Mouse (Mus musculus) NIH3T3 (cell line): Measurements from ENCODE around the gene Adipoq.
"Not testable (repeated sequence)": the region's sequence is repeated elsewhere in the genome, so short reads cannot be mapped to it uniquely, and the experiment has no call there.

ENCODE experiments used
- DNase-seq: peaks from one replicate; pipeline ENCODE4 v3.0.0-alpha.2; 2012; ENCODE audit warnings: low read depth

Adipoq gene

GRCm38 (mm10) chr16:23164443-23164842 is 18.1 kb downstream of the Adipoq start:
- DNase-seq: no peak

DNA sequence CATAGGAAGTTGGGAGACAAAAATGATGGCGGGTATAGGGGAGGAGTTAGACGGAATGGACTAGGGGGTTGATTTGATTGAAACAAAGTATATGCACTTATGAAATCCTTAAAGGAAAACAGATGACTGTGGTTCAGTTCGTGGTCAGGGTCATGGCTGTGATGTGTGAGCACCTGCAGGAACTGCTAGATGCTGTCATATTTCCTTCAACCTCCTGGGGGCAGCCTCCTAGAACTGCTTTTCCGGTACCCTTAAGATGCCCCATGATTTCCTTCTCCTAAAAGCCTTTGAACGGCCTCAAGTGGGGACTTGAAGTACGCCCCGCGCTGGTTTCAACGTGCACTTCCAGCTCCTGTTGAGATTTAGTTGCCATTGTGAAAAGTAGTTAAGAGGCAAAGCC is 19.1 kb downstream of the Adipoq start:
- peak; percentile 25 for DNase-seq

GRCm38 (mm10) chr16:23166646-23167045 is 20.3 kb downstream of the Adipoq start:
- DNase-seq: no peak

GRCm38 (mm10) chr16:23167079-23167478 is 20.7 kb downstream of the Adipoq start:
- peak; percentile 64 for DNase-seq

DNA sequence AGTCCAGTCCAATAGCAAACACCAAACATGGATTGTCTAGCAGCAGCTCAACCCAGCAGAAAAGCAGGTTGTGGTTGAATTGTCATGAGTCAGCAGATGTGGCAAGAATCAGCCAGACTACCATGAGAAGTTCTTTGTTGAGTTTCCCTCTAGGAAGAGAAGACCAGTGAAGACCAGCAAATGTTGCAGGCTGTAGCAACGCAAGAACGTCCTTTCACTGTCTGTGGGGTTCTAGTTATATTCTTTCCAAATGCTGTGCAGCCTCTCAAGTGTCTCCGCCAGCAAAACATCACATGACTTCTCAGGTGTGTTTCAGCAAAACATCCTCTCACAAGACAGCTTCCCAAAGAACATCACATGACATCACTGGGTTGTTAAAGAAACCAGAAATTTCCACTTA is 24.5 kb downstream of the Adipoq start:
- DNase-seq: no peak

DNA sequence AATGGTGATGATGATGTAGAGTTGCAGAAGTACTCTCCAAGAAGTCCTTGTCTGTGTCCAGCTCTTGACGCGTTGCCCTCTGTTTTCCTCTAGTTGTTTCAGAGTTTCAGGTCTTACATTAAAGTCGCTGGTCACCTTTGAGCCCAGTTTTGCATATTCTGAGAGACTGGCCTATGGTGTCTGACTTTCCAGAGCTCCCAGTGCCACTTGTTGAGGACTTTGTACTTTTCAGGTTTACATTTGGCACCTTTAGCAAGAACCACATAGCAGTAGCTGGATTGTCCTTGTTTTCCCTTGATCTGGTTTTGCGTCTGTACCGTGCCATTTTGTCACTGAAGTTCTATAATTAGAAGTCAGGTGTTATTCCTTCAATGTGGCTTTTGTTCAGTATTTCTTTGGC is 27.6 kb downstream of the Adipoq start:
- no peak for DNase-seq

DNA sequence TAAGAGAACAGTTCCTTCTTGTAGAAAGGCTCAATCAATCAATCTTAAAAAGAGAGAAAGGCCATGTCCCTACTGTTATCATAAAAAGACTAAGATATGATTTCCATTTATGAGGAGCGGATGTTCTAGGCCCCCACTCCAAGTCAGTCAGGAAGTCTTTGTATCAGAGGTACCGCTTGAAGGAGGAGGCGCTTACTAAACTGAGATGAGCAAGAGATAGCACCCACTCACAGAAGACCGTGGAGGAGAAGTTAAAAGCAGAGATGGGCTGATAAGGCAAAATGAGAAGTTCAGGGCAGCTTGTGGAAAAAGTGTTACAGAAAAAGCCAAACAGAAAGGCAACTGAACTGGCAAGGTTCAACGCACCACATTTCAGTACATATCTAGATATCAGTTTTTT is 28.5 kb downstream of the Adipoq start:
- no peak for DNase-seq

- DNase-seq: no peak
Measured at GRCm38 (mm10) chr16:23175956-23176355, 29.6 kb downstream of the Adipoq start.

GRCm38 (mm10) chr16:23177856-23178255 is 31.5 kb downstream of the Adipoq start:
- no peak for DNase-seq

GRCm38 (mm10) chr16:23178796-23179195 is 32.5 kb downstream of the Adipoq start:
- no peak for DNase-seq

DNA sequence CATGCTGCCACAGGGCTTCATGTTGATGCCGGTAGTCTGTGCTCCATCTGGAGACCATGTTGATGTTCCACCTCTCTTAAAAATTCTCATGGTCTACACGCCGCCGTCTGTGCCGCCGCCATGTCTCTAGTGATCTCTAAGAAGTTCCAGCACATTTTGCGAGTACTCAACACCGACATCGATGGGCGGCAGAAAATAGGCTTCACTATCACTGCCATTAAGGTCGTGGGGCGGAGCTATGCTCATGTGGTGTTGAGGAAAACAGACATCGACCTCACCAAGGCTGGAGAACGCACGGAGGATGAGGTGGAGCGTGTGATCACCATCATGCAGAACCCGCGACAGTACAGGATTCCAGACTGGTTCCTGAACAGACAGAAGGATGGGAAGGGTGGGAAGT is 33.1 kb downstream of the Adipoq start:
- not testable (repeated sequence) for DNase-seq

DNA sequence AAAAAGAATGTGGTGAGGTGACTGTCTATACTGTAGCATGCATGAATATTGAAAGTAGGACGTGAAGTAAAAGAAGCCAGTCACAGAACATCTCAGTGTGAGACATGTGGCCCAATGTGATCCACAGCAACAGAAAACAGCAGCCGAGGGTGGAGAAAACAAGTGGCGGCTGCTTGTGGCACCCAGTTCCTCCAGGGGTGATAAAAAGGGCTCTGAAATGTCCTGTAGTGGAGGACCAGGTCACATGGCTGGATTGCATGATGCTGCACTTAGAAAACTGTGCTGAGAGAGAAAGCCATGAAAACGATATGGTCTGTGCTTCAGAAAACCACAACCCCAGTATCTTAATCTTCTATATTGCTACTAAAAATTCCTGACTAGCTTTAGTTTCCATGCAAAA is 34.7 kb downstream of the Adipoq start:
- no peak for DNase-seq

GRCm38 (mm10) chr16:23181487-23181886 is 35.2 kb downstream of the Adipoq start:
- DNase-seq: no peak

- DNase-seq: no peak
Measured at GRCm38 (mm10) chr16:23181942-23182597, 35.7 kb downstream of the Adipoq start.

GRCm38 (mm10) chr16:23185824-23186223 is 39.5 kb downstream of the Adipoq start:
- DNase-seq: no peak

- no peak for DNase-seq
Measured at GRCm38 (mm10) chr16:23186418-23186817, 40.1 kb downstream of the Adipoq start.

- no peak for DNase-seq
Measured at GRCm38 (mm10) chr16:23187983-23188382, 41.6 kb downstream of the Adipoq start.

GRCm38 (mm10) chr16:23189612-23190011 is 43.3 kb downstream of the Adipoq start:
- peak; percentile 42 for DNase-seq

- DNase-seq: no peak
Measured at GRCm38 (mm10) chr16:23191560-23192242, 45.4 kb downstream of the Adipoq start.

- no peak for DNase-seq
Measured at GRCm38 (mm10) chr16:23195618-23196017, 49.3 kb downstream of the Adipoq start.

DNA sequence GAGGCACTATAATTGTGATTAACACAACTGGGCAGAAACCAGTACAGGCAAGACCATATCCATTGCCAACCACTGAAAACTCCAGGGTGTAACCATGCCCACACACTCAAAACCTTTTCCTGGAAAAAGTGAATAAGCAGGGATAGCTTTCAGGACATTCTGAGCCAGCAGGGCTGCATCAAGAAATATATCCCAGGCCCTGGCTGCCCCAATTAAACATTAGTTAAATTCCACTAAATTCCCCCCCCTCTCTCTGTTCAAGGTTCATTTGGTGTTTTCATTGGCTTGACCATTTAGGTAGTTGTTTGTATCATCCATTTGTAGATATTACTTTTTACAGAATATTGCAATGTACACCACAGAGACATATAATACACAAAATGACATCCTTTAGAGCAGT is 50.0 kb downstream of the Adipoq start:
- DNase-seq: no peak

DNA sequence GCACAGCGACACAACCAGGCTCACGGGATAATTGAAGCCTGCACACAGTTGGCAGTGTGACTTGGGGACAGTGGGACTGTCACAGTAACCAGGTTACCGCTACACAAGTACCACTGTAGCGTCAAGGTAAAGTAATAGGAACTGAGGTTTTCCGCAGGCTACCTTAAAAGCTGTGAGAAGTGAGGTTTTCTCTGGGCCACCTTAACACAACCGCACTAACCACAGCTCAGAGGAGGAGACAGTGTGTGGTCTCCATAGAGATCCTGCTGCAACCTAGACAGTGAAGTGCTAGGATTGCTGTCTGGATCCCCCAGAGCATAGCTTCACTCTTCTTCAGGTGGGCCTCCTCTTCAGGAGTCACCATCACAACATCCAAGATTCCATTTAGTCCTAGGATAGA is 50.5 kb downstream of the Adipoq start:
- DNase-seq: no peak

DNA sequence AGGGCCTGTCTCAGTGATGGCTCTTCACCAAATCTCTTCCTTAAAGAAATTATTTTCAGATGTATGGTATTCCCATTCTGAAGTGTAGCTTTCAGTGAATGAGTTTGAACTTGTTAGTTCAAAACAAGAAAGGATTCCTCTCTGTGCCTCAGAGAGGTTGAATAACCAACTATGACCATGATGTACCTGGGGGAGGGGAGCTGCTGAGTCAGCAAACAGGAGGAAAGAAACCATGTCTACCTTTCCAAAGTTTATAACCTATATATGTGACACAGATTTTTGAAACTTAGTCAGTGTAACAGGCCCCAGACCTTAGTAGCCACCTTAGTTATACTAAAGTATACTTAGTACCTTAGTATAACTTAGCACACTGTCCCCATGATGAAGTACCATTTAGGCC is 55.2 kb downstream of the Adipoq start:
- no peak for DNase-seq
